Mouse (Mus musculus) sigmoid colon, adult 10 weeks (tissue): ENCODE measurements around the gene Rabggta. TPM values are rescaled to one million over a fixed set of nuclear protein-coding genes. Genes with fewer than 3 reads are reported as not detected.

Experiments used
- polyA plus RNA-seq: library from polyadenylated mRNA; stranded (reverse); fragments of 350-450 nt; fragmentation: Illumina TruSeq; extraction: RNeasy Lipid Tissue Mini Kit (QIAGEN cat#74804); gene quantifications from one replicate; pipeline ENCODE4 v1.2.3, GENCODE M21; 2014; ENCODE audit warnings: low read depth, low replicate concordance

Rabggta gene
- 0.73 TPM for polyA plus RNA-seq

DNA sequence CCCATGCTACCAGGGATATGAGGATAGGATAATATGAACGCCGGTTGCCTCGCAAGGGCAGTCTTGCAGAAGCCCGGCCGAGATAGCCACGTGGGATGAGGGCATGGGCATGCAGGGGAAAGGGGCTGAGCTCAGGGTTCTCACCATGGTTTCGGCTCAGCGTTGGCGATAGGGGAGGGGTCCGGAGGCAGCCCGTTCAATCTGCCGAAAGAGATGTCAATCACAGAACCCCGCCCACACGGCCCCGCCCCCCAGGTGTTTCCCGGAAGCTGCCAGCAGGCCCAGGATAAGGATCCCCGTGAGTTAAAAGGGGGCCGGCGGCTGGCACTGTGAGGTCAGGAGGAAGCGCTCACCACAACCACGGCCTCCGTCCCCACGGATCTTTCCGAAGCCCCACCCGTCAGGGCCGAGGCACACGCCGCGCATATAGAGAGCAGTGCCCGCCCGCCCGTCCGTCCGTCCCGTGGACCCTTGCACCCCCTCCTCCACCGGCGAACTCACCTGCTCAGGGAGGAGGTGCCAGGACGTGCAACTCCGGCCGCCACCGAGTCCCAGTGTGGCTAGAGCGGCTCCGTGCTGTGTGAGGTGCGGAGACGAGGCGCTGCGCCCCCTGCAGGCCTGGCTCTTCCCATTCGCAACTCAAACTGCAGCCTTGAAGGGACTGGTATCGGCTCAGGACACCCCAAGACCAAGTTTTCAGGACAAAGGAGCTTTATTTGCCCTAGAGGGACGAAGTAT is at the start of gene Rabggta:
Rabggta (minus strand) TSS at position 564 of the 738 bp plus-strand sequence.

DNA sequence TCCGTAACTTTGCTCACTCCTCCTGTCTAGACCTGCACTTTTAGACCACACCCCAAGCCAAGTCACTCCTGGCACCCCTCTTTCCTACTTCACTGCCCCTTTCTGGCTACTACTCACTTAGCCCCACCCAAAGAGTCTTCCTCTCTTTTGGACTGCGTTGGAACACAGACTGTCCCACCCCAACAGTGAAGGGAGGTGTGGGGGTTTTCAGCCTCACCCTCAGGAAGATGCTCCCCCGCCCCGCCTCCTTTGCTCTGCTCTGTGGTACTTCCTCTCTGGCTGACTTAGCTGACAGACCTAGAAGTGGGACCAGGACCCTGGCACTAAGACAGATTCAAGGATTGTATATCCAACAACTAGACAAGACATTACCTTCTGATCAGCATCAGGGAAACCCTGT is 43.6 kb upstream of the Rabggta start, which contains the start of gene Ltb4r1:
Ltb4r1 (plus strand) TSS at position 267 of the 400 bp plus-strand sequence.

DNA sequence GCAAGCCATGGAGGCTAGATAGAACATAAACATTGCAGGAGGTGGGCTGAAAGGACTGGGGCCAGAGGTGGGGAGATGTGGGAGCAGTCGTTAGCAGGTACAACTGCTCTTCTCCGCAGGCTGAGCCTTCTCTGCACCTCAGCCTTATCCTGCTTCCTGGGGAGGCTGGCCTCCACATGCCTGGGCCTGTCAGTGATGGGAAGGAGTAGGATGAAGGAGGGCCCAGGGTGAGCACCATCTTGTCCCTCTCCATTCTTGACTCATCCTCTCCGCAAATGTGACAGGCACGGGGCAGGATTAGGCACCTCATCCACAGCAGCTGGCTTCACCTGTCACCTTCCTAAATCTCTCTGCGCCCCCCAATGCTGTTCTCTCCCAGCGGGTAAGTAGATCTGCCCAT is 39.1 kb upstream of the Rabggta start, which contains the start of gene Ltb4r2:
Ltb4r2 (plus strand) TSS at position 266 of the 400 bp plus-strand sequence.

DNA sequence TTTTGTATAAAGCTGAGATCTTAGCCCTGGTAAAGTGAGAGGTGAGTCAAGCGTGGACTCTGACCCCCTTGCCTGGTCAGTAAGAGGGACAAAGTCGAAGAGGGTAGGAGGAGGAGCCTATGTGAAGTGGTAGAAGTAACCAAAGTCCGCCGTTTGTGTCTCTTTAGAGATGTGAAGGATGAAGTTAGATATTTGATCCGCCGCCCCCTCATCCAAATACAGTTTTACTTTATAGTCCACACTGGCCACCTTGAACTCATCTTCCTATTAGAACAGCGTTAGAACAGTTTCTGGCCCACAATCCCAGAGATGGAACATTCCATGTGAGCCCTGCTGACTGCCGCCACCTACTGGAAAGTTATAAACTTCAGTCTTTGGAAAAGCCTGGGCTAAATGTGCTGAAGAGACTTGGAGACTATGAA is 36.3 kb upstream of the Rabggta start, which contains the start of gene Cideb:
Cideb (minus strand) TSS at position 96 of the 422 bp plus-strand sequence.

DNA sequence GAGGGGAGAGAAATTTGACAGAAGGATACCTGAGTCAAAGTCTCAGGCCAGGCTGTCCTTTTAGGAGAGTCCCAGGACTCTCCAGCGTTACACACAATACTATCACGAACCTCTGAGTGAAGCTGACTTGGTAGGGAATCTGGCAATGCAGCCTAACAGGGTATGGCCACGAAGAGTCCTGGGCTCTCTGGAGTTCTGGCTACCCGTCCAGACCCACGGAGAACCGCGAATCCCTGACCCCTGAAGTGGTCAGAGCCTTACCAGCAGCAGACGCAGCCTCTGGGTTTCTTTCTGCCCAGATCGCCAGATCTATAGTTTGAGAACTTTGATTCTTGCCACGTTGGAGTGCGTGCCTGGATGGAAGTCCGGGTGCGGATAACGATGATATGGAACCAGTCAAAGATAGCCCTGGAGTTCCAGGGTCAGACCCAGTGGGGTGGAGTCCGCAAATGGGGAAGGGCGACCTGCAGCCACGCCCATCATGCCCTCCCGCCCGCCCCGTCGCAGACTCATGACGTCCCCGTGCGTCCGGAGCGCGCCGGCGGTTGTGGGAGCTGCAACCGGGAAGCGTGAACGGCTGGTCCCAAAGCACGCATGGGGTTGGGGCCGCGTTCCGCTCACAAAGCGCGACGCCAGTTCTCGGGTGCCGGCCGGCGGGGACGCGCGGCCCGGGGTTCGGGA is 23.3 kb upstream of the Rabggta start, which contains the start of the genes Dhrs1 and Nop9:
Dhrs1 (minus strand) TSS at position 511 of the 681 bp plus-strand sequence.
Nop9 (plus strand) TSS at position 514 of the 681 bp plus-strand sequence.

DNA sequence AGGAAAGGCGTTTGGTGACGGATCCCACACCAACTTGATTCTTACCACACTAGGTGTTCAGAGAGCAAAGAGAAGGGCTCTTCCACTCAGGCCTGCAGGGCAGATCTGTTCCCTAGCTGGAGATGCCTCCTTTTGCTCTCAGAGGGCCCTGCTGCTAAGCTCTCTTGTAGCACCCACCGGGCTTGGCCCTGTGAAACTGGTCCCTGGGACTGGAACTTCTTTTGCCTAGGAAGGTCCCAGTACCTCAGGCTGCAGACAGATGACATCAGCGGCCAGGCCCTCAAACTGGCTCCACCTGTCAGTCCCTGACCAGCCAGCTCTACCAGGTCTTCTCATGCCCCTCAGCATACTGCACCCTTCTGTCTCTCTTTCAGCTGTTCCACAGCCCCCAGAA is 8.3 kb downstream of the Rabggta start, which contains the start of gene Tgm1:
Tgm1 (minus strand) TSS at position 198 of the 394 bp plus-strand sequence.

DNA sequence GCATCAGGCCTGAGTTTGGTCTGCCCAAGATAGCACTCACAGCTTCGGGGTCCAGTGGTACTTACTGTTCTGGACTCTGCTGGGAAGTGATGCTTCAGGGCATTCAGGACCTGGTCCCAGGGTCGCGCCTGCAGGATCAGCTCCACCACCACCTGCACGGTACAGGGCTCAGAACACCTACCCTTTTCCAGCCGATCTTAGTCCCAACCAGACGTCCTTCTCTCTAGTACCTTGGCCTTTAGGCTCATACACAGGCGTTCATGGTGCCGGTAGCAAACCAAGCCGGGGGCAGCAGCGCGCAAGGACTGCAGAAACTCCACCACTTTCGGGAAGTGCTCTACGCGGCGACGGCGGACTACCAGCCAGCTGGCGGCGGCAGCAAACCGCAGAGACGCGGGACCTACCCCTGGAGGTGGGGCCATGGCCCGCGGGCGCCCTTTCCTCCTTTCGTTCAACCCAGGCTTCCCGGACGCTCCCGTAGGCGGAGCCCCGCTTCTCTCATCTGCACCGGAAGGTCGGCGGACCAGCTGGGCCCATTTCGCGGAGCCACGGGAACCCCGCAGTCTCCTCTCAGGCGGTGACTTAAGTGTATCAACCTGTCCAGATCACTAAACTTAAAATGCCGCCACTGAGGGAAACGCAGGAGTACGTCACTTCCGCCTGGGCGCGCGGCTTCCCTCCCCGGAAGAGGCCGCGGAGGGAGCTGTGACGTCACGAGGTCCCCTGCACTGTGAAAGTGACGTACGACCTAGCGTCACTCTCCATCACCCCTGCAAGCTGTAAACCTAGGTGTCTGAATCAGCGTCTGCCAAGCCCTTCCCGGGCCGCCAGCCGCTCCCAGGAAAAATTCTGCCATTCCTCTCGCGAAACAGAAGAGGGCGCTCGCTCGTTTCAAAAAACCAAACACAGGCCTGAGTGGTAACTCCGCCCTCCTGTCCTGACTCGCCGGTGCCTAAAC is 40.6 kb downstream of the Rabggta start, which contains the start of gene Tinf2:
Tinf2 (minus strand) TSS at position 661 of the 958 bp plus-strand sequence.

DNA sequence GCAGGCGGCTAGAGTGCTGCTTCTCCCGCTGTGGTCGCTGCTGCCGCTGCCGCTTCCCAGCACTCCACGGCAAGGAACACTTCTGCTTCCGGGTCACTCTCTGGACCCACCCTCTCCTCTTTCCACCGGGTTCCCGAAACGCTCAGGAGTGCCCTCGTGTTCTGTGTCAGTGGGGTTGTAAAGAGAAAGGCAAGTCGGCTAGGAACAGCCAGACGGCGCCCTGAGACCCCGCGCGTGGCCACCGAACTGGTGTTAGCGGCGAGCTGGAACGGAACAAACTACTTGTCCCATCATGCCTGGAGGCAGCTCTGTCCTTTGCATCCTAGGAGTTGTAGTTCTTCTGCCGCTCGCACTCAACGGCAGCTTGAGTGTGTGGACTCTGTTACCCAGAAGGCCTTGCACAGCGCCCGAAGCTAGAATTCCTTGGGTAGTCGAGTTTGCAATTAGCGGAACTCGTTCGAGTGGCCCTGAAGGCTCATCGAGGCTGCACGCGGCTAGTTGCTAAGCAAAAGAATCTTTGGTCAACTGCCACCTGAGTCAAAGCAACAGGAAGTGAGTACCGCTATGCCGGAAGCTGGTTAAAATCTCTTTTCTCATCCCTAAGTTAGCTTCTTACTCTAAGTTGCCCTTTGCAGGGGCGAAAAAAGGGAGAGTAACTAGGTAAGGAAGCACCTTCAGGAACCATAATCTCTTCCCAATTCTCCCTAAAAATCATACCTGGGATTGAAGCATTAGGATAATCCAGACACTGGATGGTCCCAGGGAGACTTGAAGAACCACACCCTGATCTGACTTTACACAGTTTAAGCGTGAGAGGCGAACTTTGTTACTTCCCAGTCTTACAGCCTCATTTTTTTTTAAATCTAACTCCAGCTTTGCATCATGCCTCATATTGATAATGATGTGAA is 50.0 kb downstream of the Rabggta start, which contains the start of the genes Gmpr2 and Nedd8:
Gmpr2 (plus strand) TSS at position 109 of the 908 bp plus-strand sequence.
Nedd8 (minus strand) TSS at position 292 of the 908 bp plus-strand sequence.

Other genes with a start within 250 kb of the Rabggta start
- 32.3 TPM for gene Dhrs4, start 243.5 kb downstream of the Rabggta start, polyA plus RNA-seq
- not detected for gene Carmil3, start 231.6 kb downstream of the Rabggta start, polyA plus RNA-seq
- not detected for gene Cpne6, start 211.8 kb downstream of the Rabggta start, polyA plus RNA-seq
- not detected for gene Nrl, start 197.3 kb downstream of the Rabggta start, polyA plus RNA-seq
- 5.2 TPM for gene Pck2, start 182.0 kb downstream of the Rabggta start, polyA plus RNA-seq
- 21.3 TPM for gene Dcaf11, start 162.3 kb downstream of the Rabggta start, polyA plus RNA-seq
- gene A730061H03Rik, start 161.9 kb downstream of the Rabggta start, polyA plus RNA-seq, result not detected
- not detected for gene Fitm1, start 146.6 kb downstream of the Rabggta start, polyA plus RNA-seq
- 139 TPM for gene Psme1, start 144.1 kb downstream of the Rabggta start, polyA plus RNA-seq
- gene Emc9, start 137.0 kb downstream of the Rabggta start, polyA plus RNA-seq, result 7.3 TPM
- gene Psme2, start 131.2 kb downstream of the Rabggta start, polyA plus RNA-seq, result 171 TPM
- gene Rnf31, start 130.6 kb downstream of the Rabggta start, polyA plus RNA-seq, result 10.6 TPM
- 51.9 TPM for gene Irf9, start 118.7 kb downstream of the Rabggta start, polyA plus RNA-seq
- not detected for gene Rec8, start 104.2 kb downstream of the Rabggta start, polyA plus RNA-seq
- gene Ipo4, start 86.3 kb downstream of the Rabggta start, polyA plus RNA-seq, result 2.9 TPM
- 0.63 TPM for gene Gm49378, start 84.4 kb downstream of the Rabggta start, polyA plus RNA-seq
- gene Tm9sf1, start 78.5 kb downstream of the Rabggta start, polyA plus RNA-seq, result 52.5 TPM
- 0.50 TPM for gene Tssk4, start 72.1 kb downstream of the Rabggta start, polyA plus RNA-seq
- gene Mdp1, start 61.8 kb downstream of the Rabggta start, polyA plus RNA-seq, result 43.5 TPM
- gene Gmpr2, start 50.3 kb downstream of the Rabggta start, polyA plus RNA-seq, result 26.0 TPM
- gene Nedd8, start 50.1 kb downstream of the Rabggta start, polyA plus RNA-seq, result 50.1 TPM
- 13.6 TPM for gene Tinf2, start 40.4 kb downstream of the Rabggta start, polyA plus RNA-seq
- not detected for gene Tgm1, start 8.3 kb downstream of the Rabggta start, polyA plus RNA-seq
- gene Dhrs1, start 23.4 kb upstream of the Rabggta start, polyA plus RNA-seq, result 15.3 TPM
- gene Nop9, start 23.4 kb upstream of the Rabggta start, polyA plus RNA-seq, result 3.3 TPM
- gene Cideb, start 36.2 kb upstream of the Rabggta start, polyA plus RNA-seq, result 5.6 TPM
- not detected for gene Ltb4r2, start 39.2 kb upstream of the Rabggta start, polyA plus RNA-seq
- gene Ltb4r1, start 43.7 kb upstream of the Rabggta start, polyA plus RNA-seq, result not detected
- gene Adcy4, start 61.8 kb upstream of the Rabggta start, polyA plus RNA-seq, result 0.19 TPM
- gene Ripk3, start 66.6 kb upstream of the Rabggta start, polyA plus RNA-seq, result 4.4 TPM
- gene Nfatc4, start 100.9 kb upstream of the Rabggta start, polyA plus RNA-seq, result 2.6 TPM
- gene Nynrin, start 131.7 kb upstream of the Rabggta start, polyA plus RNA-seq, result 0.35 TPM
- 2.5 TPM for gene Cbln3, start 162.1 kb upstream of the Rabggta start, polyA plus RNA-seq
- 85.5 TPM for gene Khnyn, start 162.7 kb upstream of the Rabggta start, polyA plus RNA-seq
- gene Sdr39u1, start 178.0 kb upstream of the Rabggta start, polyA plus RNA-seq, result 8.1 TPM
- 1.5 TPM for gene Cma1, start 222.4 kb upstream of the Rabggta start, polyA plus RNA-seq
- gene Cma2, start 228.7 kb upstream of the Rabggta start, polyA plus RNA-seq, result not detected